Mouse (Mus musculus): ENCODE results near the gene Ppef1.

- no peak for TF ChIP-seq CTCF (IDR thresholded peaks at IDR 0.05; ENCODE audit: low read depth)
- TF ChIP-seq EP300 (IDR thresholded peaks at IDR 0.05; ENCODE audit: low read depth), result no peak
Measured at GRCm38 (mm10) chrX:160690094-160690493, 45.5 kb downstream of the Ppef1 start.
